Mouse (Mus musculus): ENCODE measurements at regions not wholly inside any gene's neighbourhood (a gene's known extent, or its start where the extent isn't known, plus 50 kb on each side); places are given as distances from the start of the nearest gene placed in this dataset.
A peak's percentile ranks its signal among the peaks of the same experiment; 100 is the strongest.

DNA sequence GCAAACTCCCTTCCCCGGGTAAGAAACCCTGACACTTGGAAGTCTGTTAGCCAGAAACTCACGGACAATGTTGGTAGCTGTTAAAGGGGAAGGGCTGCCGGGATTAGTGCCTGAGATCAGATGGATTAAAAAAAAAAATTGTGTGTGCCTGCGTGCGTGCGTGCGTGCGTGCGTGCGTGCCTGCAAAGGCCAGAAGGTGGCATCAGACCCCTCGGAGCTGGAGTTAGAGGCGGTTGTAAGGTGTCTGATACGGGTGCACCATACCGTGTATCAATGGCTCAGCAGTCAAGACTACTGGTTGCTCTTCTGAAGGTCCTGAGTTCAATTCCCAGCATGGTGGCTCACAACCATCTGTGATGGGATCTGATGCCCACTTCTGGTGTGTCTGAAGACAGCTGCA, 59.0 kb upstream of the Ccdc167 start:
- DNase-seq (ENCODE audit: low spot score), result no peak

DNA sequence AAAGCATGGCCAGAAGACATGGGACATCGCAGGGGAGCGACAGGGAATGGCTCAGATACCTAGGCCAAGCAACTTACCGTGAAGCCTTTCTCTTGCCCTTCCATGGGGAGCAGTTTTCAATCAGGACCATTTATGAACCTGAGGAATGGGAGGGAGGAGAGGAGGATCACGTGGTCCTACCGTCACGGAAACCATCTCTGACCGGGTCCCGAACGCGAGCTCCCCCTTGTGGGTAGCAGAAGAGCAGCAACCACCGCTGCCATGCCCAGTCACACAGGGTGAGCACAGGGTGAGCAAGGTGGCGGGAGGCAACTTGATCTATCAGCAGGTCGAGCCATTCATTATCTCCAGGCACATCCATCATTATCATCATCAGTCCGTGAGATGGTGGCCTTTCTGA, 56.5 kb upstream of the Ccdc167 start:
- peak; percentile 32 for DNase-seq (ENCODE audit: low spot score)

DNA sequence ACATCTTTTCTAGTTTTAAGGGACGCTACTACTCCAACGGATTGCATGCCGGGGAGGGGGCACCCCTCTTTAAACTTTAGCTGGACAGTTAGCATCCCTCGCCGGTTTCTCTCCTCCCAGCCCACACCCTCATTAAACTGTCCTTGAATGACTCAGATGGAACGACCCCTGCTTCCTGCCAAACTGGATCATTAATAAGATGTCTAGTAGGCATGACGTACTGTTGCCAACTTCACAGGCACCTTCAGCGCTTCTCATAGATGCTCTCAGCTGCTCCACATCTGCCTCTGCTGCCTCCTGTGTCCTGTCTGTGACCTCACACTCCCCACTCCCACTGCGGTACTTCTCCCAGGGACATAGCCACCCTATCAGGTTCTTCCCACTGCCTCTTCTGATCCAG, 54.1 kb upstream of the Ccdc167 start:
- DNase-seq (ENCODE audit: low spot score), result no peak

DNA sequence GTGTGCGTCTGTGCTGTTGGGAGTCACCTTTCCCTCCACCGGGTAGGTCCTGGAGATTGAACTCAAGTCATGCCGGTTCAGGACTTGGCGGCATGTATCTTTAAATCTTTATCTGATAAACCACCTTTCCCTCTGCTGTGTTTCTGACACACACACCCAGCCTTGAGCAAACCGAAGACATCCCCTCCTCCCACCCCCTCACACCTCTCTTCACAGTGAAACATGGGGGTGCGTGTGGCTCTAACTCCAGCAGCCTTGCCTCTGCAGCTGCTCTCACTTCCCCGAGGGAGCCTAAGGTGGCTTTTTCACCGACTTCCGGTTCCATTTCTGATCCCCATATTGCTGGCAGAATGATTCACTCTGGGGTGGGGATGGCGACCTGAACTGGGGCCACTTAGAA, 52.8 kb upstream of the Ccdc167 start:
- no peak for DNase-seq (ENCODE audit: low spot score)

DNA sequence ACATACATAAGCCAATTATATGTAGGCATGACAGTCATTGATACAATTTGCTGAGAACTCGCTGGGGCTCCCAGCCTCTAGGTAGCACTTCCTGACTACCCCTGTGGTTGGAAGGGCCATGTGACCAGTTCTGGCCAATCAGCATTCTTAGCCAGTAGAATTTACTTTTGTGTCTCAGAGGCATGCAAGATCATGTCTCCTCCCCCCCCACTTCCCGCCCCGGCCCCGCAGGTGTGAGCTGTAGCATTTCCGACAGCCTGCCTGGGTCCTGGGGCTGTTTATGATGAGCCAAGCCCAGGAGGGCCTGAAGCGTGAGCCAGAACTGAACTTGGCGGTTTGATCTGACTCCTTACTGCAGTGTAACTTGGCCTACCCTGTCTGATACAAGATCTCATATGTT, 52.3 kb upstream of the Ccdc167 start:
- DNase-seq (ENCODE audit: low spot score), result no peak

DNA sequence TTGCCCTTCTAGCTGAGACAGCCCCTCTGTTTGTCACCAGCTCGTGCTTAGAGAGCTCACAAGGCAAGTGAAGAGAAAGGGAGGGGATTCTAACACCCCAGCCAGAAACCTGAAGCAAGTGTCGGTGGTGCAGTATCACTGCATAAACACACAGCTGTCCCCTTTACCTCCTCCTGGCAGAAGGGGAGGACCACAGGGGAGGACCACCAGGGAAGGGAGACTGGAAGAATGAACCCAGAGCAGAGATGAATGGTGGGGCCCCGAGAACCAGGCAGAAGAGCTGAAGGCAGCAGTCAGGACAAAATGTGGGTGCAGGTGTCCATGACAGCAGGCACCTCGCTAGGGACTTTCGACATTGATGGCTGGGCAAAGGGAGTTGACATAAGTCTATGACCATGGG, 51.8 kb upstream of the Ccdc167 start:
- DNase-seq (ENCODE audit: low spot score), result no peak
